Mouse (Mus musculus) lung, adult 2 months (tissue): ENCODE data around the gene Fam214a.

Experiments
- CTCF ChIP-seq: fragments of 200-500 bp; IDR thresholded peaks from 2 replicates; pipeline ENCODE4 v1.5.1; 2011; ENCODE audit warnings: mild to moderate bottlenecking, low read length, control low read depth; ENCODE audit not compliant: insufficient read depth
- POLR2A ChIP-seq: fragments of 200-500 bp; IDR thresholded peaks from 2 replicates; pipeline ENCODE4 v1.6.1; 2011; ENCODE audit warnings: low read depth, mild to moderate bottlenecking, control low read depth, low read length, borderline replicate concordance; ENCODE audit errors: extremely low read depth

DNA sequence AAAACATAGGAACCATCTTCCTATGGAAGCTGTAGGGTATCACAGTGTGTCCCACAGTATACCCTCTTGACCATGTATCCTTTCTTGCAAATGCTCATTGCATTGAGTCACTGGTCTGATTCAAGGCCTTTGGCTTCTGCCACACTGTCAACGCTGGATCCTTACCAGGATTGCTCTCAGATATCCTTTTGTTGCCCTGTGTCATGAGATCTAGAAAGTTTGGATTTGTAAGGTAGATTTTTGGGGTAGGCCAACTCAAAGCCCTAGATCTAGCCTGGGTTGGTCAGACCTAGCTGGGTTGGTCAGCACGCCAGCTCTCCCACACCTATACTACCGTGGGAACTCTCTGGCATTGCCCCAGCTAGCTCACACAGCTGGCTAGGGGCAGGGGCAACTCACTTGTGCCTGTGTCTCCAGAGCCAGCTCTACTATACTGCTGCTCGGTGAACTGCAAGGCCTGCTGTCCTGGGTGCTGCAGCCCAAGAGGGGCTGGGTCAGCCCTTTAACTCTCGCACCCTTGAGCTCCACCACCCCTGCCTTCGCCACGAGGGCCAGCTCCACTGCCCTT is 36.3 kb downstream of the Fam214a start:
- no peak for TF ChIP-seq POLR2A
- no peak for TF ChIP-seq CTCF
